Mouse (Mus musculus) retina, postnatal 1 day (tissue): Measurements from ENCODE around the gene Ranbp9.
"Not testable (repeated sequence)": the region's sequence is repeated elsewhere in the genome, so short reads cannot be mapped to it uniquely, and the experiment has no call there.

Experiments used
- DNase-seq: peaks from one replicate; pipeline ENCODE4 v3.0.0-alpha.2; 2012

Ranbp9 gene

DNA sequence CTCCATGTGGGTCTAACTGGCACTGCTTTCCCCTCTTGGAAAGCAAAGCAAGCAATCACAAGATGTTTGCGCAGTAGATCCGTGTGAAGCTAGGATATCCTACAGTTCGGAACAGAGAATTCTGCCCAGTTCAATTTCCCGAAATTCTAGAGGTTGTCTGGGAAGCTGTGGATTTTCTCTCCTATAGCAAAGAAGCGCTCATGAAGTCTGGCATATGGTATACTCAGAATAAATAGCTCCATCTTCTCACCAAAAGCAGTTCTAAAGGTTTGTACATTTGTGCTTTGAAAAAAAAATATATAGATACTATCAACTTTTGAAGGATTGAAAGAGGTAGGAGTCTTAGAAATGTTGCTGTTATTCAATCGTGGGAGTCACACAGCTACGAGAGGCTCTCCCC, 14.6 kb upstream of the Ranbp9 start:
- no peak for DNase-seq

GRCm38 (mm10) chr13:43493725-43494124, 12.6 kb upstream of the Ranbp9 start:
- no peak for DNase-seq

DNA sequence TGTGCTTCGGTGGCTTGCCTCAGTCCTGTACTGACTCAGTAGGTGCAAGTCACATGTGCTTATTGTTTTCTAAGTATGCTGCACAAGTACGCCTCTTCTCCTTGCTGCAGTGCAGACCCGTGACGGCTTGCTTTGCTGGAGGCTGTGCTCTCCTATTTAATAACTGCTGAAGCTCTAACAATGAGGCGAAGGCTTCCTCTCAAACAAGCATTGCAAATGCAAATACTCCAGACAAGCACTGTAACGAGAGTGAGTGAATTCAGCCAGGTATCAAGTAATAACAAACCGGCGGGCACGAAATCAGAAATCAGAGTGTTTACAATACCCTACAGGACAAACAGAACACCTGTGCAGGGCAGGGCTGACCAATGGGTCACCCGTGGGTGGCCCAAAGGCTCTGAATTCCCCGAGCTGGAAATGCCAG, 12.0 kb upstream of the Ranbp9 start:
- no peak for DNase-seq

DNA sequence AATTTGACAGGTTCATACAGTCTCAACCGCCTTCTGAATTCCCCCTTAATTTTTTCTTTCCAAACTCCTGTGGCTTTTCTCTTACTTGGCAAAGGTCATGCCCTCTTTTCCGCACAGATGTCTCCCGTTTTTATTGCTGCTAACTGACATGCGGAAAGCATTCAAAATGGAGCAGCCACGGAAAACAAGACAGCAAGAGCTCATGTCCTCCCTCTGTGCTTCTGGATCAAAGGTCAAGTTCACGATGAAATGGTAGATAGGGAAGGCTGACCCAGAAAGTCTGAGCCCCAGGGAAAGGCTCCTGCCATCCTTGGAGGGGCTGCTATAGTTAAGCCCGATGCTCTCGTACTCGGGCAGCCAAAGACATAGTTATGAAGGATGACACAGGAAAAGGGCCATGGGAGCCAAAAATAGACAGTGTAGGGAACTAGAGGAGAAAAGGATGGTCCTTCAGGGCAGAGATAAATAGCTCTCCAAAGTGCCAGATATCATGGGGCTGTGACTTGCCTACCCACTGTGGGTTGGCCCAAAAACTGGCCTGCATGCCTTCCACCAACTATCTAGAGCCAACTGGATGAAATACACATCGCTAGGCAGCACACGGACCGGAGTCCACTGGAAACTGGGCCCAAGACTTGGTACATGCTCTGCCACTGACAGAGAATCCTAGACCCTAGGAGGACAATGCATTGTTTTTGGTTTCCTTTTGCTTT, 5.6 kb upstream of the Ranbp9 start:
- no peak for DNase-seq

GRCm38 (mm10) chr13:43485278-43485976, 4.3 kb upstream of the Ranbp9 start:
- no peak for DNase-seq

GRCm38 (mm10) chr13:43482782-43483181, 1.7 kb upstream of the Ranbp9 start:
- no peak for DNase-seq

- DNase-seq = no peak
These were observed 770 bp upstream of the Ranbp9 start for GRCm38 (mm10) chr13:43481859-43482245.

DNA sequence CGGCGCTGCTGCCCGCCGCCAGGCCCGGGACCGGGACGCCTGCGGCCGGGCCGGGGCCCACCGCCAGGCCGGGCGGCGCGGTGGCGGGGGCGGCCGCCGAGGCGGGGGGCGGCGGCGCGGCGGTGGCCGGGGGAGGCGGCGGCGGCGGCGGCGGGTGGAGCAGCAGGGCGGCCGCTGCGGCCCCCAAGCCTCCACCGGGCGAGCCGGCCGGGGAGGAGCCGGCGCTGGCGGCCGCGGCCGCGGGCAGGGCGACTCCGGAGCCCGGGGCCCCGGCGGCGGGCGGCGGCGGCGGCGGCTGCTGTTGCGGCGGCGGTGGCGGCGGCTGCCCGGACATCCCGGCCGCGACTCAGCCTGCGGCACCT, 506 bp downstream of the Ranbp9 start:
- DNase-seq = no peak

- peak; percentile 66 for DNase-seq
These were observed 1.1 kb downstream of the Ranbp9 start for GRCm38 (mm10) chr13:43479767-43480571.

GRCm38 (mm10) chr13:43479024-43479705, 1.9 kb downstream of the Ranbp9 start:
- DNase-seq = no peak

- DNase-seq = no peak
These were observed 2.5 kb downstream of the Ranbp9 start for GRCm38 (mm10) chr13:43478586-43478985.

DNA sequence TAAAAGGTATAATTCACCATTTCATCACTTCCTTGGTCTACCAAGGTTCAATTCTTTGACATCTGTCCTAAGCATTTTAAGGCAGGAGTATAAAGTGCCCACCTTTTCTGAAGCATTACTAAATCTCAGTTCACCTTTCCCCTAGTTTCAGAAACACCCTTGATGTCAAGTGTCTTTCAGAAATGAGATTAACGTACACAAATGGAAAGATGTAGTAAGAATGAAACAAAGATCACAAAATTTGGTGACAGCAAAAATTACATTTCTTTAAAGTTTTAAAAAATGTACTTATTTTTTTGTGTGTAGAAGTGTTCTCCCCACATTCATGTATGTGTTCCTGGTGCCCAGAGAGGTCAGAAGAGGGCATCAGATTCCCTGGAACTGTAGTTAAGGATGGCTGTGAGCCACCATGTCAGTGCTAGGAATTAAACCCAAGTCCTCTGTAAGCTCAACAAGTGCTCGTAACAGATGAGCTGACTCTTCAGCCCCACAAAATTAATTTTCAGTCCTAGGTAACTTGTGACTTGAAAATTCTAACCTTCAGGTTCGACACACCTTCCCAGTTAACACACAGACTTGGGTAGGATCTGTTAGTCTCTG, 3.9 kb downstream of the Ranbp9 start:
- DNase-seq = no peak

DNA sequence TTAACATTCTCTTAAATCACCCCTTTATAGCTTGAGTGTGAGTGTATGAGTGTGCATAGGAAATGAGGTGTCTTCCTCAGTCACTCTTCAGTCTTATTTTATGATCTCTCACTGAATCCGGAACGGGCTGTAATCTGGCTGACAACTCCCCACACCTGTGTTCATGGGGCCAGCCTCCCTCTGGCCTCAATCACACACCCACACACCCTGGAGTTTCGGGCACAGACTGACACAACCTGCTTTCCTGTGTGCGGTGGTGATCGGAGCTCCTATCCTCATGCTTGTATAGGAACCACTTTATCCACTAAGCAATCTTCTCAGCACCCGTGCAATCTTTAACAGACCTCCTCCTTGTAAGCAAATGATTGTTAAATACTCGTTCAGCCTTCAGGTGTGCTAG, 4.9 kb downstream of the Ranbp9 start:
- no peak for DNase-seq

DNA sequence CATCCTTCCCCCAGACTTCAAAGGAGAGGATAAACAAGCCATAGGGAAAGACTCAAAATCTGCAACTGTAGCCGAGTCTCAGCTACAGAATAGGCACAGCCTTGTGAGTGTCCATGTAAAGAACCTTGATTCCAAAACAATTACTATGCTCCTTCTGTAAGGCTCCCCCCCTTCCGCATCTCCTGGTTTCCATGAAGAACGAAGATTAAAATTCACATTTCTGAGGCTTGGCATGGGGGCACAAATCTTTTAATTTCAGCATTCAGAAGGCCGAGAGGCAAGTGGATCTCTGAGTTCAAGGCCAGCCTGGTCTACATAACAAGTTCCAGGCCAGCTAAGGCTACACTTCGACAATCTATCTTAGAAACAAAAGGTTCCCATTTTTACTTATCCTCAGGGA, 6.4 kb downstream of the Ranbp9 start:
- DNase-seq = no peak

DNA sequence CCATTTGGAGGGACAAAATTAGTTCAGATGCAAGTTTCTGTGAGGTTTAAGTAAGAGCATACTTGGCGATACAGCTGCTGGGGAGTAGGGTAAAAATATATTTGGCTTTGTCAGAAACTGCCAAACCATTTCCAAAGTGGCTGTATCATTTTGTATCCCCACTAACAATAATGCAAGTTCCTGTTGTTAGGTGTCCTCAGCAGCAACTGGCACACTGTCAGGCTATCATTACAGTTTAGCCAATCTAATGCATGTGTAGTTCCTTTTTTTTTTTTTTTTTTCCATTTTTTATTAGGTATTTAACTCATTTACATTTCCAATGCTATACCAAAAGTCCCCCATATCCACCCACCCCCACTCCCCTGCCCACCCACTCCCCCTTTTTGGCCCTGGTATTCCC, 9.2 kb downstream of the Ranbp9 start:
- DNase-seq = not testable (repeated sequence)

DNA sequence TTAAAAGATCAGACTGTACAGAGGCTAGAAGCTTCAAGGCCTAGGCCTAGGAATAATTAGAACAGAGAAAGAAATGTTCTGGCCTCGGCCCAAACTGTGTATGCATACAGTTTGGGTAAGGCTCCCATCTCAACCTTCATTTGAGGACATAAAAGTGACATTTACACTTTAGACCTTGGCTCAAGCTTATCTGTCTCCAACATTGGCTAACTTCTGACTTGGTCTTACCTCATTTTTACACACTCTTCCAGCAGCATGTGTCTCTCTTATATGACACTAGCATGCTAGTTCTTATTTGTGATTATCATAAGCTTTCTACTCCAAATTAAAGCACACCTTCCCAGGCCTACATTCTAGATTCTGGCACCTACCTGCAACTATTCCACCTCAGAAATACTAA, 11.5 kb downstream of the Ranbp9 start:
- no peak for DNase-seq

DNA sequence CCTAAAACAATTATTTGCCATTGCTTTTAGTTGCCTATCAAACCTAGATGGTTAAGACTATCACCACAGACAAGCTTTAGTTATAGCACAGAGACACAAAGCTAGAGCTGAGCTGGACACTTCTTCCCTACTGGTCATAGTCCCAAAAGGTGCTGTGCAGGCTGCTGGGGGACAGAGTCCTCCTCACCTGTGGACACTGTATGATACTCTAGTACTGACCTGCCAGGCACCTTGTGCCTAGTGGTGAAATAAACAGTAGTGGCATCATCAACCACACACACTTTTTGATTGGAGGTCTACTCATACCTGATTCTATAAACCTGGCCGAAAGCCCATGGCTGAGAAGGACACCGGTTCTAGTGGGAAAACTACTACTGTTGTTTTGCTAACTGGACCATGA, 16.5 kb downstream of the Ranbp9 start:
- no peak for DNase-seq

DNA sequence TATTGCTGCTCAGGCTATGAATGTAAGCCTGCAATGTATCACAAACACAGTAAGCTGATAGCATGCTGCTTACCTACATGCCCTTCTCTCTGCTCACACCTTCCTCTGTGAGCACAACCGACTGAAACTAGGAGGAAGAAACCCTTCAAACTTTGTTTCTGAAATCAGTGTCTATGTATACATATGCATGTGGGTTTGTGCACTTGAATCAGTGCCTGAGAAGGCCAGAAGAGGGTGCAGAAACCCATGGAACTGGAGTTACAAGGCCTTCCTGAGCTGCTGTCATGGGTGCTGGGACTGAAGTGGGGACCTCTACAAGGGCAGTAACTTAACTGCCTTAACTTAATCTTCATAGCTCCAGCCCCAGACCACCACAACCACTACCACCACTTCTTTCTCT, 23.9 kb downstream of the Ranbp9 start:
- no peak for DNase-seq

DNA sequence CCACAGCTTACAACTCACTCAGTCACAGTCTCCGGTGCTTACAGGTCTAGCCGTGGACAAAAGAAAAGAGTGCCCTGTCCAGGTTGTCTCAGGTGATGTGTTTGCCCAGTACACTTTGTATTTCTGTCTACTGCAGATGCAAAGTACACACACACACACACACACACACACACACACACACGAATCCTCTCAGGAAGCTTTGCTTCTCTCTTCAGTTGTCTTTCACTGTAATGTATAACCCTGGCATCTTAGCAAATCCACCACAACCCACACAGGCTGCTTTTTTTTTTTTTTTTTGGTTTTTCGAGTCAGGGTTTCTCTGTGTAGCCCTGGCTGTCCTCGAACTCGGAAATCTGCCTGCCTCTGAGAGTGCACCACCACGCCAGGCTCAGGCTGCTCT, 26.7 kb downstream of the Ranbp9 start:
- no peak for DNase-seq

DNA sequence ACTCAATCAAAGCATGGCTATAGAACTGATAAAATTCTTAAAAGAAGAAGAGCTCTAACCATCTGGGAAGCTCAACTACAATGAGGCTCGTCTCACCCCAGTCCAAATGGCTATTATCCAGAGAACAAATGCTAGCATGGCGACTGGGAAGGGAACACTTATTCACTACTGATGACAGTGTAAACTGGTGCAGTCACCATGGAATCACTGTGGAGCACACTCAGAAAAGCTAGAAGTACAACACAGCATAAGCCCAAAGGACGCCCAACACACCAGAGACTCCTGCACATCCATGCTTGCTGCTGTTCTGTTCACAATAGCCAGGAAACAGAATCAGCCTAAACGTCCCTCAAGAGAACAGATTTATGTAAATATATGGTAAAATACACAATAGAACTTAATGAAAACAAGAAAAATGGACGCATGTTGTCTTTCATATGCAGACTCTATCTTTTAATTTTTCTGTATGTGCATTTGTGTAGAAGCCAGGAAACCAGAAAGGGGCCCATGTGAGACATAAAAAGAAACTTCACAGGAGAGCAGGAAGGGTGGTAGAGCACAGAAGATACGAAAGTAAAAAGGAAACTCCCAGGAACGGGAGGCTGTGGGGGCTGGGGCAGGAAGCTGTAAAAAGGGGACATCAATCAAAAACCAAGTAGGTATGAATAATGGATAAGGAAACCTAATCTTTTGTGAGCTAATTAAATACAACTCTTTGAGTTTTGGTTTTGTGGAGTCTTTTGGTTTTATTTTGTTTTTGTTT, 28.1 kb downstream of the Ranbp9 start:
- DNase-seq = no peak

DNA sequence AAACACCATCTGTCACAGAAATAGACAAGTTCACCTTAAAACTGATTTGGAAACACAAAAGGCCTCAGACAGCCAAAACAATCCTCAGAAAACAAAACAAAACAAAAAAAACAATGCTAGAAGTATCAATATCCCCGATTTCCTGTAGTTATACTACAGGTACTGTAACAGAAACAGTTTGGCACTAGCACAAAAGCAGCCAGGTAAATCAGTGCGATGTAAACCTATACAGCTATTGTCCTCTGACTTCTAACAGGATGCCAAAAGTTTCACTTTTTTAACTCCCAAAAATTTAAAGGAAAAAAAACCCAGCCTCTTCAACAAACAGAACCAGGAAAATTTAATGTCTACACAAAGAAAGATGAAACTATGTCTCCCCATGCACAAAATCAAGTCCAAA, 28.9 kb downstream of the Ranbp9 start:
- no peak for DNase-seq

GRCm38 (mm10) chr13:43450686-43451085, 30.4 kb downstream of the Ranbp9 start:
- no peak for DNase-seq
